Mouse (Mus musculus): ENCODE measurements around the gene Pld1.

Gene Pld1

DNA sequence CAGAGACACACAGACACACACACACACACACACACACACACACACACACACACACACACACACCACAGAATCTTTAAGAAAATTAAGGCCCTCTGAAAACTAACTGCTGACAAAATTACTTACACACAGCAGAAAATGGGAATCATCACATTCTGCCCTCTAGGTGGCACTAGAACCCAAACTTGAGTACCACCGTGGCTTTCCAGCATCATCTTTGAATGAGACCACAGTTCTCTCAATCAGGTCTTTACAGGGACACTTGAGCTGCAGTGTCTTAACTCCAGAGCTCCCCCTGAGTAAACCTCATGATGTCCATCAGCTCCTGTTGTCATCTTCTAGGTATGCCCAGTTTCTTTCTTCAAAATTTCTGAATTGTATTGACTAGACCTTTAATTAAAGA is 227.1 kb downstream of the Pld1 start:
- ChIA-PET CTCF (interaction anchor here (0.6 to 2.8 kb wide), 23 partner anchors 8 to 581 kb away, joined by 3 to 13 read pairs (median 4); no protein-coding TSS in a partner anchor), POLR2A (interaction anchor here in 2 of 4 experiments (0.7 to 1.1 kb wide), 2 partner anchors 16 to 133 kb away, joined by 3 read pairs; no protein-coding TSS in a partner anchor)

DNA sequence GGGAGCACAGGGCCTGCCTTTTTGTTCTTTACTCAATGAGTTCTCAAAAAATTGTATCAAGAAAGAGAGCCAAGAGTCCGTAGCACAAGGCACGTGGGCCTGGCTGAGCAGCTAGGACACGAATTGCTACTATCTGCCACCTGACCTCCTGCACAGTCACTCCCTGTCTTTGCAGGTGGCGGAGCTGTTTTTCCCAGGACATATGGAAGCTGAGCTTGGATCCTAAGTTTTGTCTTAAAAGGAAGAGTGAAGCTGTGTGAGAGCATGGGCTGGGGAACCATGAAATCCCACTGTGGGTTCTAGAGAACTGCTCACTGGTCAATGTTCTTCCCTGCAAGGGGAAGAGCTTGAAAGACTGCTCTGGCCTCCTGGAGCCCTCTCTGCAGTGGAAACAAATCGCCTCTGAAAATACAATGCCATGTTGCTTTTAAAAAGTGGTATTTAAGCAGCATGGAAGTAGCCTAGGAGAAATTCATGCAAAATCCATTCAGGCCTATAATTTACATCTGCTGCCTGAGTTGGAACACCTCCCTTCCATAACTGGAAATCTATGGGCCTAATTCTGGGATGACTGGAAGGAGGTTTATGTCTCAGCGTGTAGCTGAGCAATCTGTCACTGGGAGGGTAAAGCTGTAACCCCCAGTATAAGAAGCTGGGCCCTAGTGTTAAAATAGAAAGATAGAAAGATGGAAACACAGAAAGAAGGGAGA is 229.5 kb downstream of the Pld1 start:
- POLR2A ChIA-PET: interaction anchor here in 1 of 4 experiments (0.5 to 1.1 kb wide), 3 partner anchors 15 to 286 kb away, joined by 3 to 4 read pairs (median 4); no protein-coding TSS in a partner anchor
- CTCF ChIA-PET: interaction anchor here in 3 of 4 experiments (0.5 to 1.3 kb wide), 3 partner anchors 184 to 578 kb away, joined by 3 to 6 read pairs (median 3); no protein-coding TSS in a partner anchor

DNA sequence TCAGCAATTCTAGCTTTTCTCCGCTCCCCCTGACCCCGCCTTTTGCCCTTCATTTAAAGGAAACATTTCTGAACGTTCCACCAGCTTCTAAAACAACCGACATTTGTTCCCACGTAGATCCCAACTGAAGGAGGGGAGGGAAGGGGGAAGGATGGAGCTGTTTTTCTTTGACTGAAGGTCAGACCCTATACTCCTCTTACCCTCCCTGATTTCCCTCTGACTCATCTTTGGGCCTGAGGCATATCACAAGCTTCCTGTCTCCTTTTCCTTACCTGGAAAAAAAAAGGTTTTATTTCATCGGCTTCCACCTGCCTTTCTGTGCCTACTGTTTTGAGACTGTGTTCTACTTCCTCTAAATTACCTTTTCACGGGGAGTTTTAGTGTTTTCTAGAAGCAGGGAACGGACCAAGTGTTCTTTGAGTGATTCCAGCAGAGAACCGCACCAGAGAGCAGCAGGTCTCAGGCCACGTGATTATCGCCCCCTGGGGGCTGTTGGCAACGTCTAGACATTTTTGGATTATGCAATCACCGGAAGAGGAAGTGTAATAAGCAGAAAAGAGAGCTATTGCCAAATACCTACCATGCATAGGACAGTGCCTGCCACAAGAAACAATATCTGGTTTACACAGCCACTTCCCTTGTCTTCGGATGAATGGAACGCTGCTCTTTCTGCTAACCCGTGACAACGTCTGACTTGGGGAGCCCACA is 232.6 kb downstream of the Pld1 start:
- ChIA-PET POLR2A (no interaction called here), CTCF (interaction anchor here in 1 of 4 experiments (0.6 kb wide), 2 partner anchors 187 to 575 kb away, joined by 3 to 4 read pairs; no protein-coding TSS in a partner anchor)

DNA sequence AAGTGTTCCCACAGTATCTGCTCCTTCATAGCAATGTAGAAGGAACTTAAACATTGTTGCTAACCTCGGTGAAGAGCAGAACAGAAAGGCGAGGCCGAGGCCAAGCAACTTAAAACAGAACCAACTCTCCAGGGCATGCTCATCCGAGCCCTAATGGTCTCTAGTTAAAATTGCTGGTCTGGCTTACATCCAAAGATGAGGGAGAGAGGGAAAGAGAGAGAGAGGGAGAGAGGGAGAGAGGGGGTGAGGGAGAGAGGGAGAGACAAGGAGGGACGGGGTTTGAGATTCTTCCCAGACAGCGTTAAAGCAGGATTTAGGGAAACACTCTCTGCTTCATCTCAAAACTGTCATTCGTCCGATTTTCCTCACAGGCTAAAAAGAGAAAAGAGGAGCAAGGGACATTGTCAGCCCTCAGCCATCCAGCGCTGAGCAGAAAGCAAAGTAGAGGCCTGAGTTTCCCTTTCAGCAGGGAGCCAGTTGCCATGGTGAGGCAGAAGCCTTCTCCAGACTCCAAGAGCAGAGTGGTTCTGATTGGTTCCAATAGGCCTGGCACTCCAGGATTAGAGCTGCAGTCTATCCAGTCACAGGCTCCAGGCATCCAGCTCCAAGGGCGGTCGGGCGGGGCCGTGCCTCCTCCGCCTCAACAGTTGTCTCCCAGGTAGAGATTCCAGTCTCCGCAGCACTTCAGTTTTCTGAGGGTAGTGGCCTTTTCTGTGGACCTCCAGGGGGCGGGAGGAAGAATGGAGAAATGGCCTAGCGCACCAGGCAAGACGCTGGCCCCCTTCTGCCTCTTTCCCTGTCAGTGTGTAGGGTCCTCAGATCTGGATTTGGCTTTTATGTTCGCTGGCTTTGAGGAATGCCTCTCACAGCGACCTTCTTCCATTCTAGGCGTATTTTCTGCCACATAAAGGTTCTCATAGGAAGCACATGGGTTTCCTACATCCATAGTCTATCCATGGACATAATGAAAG is 237.8 kb downstream of the Pld1 start:
- ChIA-PET CTCF (interaction anchor here in 1 of 4 experiments (0.5 kb wide), 2 partner anchors 10 to 315 kb away, joined by 3 read pairs; no protein-coding TSS in a partner anchor), POLR2A (no interaction called here)

DNA sequence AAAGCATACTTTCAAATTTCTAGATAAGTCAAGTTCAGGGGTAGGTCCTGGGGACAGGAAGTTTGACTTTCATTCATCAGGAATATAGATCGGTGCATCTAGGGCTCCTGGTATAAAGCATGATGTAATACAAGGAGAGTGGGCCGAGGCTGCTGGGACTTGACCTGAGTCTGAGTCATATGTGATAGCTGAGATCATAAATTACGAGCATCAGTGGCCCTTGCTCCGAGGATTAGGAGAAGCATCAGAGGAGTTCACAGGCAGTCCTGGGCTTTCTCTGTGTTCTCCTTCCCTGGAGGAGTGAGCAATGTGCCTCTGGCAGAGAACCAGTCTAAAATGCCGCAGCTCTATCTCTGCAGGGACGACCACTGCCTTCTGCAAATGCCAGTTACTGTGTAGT is 239.8 kb downstream of the Pld1 start:
- CTCF ChIA-PET: no interaction called here
- POLR2A ChIA-PET: no interaction called here
